Mouse (Mus musculus) gastrocnemius, postnatal 25 days (tissue): Measurements from ENCODE around the gene Slc12a6. TPM values are rescaled to one million over a fixed set of nuclear protein-coding genes. Genes with fewer than 3 reads are reported as not detected.
"Not testable (repeated sequence)": the region's sequence is repeated elsewhere in the genome, so short reads cannot be mapped to it uniquely, and the experiment has no call there.

Experiments
- DNase-seq: peaks from one replicate; pipeline ENCODE4 v3.0.0; 2022
- total RNA-seq, 2 experiments: library from RNA; stranded (reverse); gene quantifications; 1 replicate in 1 of 2; 2 replicates in 1 of 2; pipeline ENCODE4 v1.2.3; 2021

Slc12a6 gene
- total RNA-seq, 2 experiments from 2014 or later, result 22.7 to 23.0 TPM

- no peak for DNase-seq
These were observed 2.8 kb upstream of the Slc12a6 start for GRCm38 (mm10) chr2:112262779-112263295.

GRCm38 (mm10) chr2:112264364-112264763, 1.3 kb upstream of the Slc12a6 start:
- no peak for DNase-seq

- DNase-seq, result peak; percentile 48
These were observed 592 bp downstream of the Slc12a6 start, which contains the start of gene Gm21985 for GRCm38 (mm10) chr2:112266242-112266592. Gene Gm21985, plus strand, starts transcription at chr2:112266314.

- DNase-seq, result peak; percentile 29
These were observed 1.2 kb downstream of the Slc12a6 start for GRCm38 (mm10) chr2:112266780-112267179.

DNA sequence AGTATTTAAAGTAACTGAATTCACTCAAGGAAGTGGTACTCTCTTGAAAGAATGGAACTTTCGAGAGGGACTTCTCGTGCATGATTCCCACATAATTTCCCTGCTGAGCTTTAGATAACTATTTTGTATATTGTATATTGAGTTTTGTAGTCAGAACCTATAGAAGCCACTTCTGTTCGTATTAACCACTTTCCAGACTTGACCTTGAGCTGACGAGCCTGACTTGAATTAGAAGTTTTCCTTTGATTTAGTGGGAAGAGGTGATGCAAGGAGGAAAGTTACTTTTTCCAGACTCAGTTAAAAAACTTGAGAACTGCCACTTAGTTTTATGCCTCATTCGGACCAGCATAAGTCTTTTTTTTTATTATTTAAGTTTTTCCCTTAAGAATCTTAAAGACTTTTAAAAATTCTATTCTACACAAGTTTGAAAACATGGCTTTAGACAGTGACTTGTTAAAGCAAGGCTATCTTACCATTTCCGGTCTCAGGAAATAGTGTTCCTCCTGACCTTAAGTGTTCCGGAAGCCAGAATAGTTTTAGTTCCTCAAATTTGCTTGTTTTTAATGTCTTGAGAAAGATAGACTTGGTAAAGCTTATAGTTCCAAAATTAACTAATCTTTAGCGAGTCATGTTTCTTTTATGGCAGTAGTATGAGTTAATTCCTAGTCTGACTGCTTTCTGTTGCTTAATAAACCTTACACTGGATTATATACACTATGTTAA, 2.1 kb downstream of the Slc12a6 start:
- DNase-seq, result no peak

DNA sequence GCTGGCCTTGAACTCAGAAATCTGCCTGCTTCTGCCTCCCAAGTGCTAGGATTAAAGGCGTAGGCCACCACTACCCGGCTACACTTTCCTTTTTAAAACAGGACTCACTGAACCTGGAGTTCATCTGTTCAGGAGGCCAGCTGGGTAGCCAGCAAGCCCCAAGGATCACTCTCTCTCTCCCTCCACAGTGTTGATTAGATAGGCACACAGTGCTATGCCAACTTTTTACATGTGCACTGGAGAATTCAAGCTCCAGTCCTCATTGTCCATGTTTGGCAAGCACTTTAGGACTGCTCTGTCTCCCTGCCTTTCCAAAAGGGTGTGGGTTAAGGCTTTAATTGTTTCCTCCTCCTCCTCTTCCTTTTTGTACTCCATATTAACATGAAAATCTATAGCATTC, 4.4 kb downstream of the Slc12a6 start:
- DNase-seq, result no peak

GRCm38 (mm10) chr2:112272909-112273308, 7.3 kb downstream of the Slc12a6 start:
- no peak for DNase-seq

DNA sequence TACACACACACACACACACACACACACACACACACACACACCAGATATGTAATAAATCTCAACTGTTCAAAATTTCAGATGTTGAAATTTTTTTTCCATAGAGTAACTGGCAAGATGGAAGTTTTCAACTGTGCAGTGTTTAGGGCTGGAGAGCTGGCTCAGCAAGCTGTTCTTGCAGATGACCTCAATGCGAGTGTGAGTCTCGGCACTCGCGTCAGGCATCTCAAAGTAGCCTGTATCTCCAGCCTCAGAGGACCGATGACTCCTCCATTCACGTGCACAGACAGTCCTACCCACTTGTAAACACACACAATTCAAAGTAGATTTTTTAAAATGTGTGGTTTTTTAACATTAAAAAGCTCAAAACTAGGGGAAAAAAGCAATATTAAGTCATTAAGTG, 7.8 kb downstream of the Slc12a6 start:
- no peak for DNase-seq

DNA sequence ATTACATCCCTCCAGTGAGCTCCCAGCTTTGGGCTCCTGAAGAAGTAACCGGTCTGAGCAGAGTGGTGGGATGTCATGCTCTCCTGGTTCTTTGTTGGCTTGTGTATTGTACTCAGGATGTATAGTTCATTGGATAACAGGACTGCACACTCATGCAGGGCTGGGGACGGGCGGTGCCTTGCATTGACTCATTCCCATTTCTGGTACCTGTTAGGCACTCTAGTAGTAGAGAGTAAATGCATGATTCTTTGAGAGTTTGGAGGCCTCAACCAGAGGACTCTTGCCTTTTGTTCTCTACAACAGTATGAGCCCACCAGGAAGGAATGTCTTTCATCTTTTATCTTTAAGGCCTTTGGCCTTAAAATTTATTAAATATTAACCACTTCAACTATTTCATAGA, 11.2 kb downstream of the Slc12a6 start:
- DNase-seq, result no peak

DNA sequence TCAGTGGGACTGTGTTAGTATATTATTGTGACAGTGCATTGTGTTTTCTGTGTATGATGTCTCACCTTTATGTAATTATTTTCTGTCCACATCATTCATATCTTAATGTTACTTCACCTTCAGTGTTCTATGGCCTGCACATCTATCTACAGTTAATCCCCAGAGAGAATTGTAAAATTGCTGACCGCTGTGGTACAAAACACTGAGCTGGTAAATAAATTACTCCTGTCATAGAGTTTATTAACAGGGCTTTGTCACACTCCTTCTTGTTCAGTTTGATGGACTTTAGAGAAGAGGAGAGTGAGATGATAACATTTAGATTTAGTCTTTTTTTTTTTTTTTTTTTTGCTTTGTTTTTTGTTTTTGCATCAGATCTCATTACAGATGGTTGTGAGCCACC, 17.2 kb downstream of the Slc12a6 start:
- no peak for DNase-seq

GRCm38 (mm10) chr2:112284363-112285030, 18.9 kb downstream of the Slc12a6 start:
- peak; percentile 36 for DNase-seq

- no peak for DNase-seq
These were observed 19.4 kb downstream of the Slc12a6 start for GRCm38 (mm10) chr2:112285031-112285390.

DNA sequence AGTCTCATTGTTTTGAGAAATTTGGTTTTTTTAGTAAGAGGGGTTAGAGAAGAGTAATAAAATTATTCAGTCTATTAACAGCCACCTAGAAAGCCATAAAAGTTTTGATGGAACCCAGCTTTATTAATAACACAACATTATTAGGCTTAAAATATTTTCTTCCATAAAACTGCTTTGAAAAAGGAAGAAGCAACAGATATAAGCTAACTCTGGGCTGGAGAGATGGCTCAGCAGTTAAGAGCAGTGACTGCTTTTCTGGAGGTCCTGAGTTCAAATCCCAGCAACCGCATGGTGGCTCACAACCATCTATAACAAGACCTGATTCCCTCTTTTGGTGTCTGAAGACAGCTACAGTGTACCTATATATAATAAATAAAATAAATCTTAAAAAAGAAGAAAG, 20.4 kb downstream of the Slc12a6 start:
- DNase-seq, result not testable (repeated sequence)

GRCm38 (mm10) chr2:112287059-112287458, 21.4 kb downstream of the Slc12a6 start:
- DNase-seq, result no peak

GRCm38 (mm10) chr2:112289507-112289906, 23.9 kb downstream of the Slc12a6 start:
- no peak for DNase-seq

GRCm38 (mm10) chr2:112292823-112293222, 27.2 kb downstream of the Slc12a6 start:
- DNase-seq, result no peak

DNA sequence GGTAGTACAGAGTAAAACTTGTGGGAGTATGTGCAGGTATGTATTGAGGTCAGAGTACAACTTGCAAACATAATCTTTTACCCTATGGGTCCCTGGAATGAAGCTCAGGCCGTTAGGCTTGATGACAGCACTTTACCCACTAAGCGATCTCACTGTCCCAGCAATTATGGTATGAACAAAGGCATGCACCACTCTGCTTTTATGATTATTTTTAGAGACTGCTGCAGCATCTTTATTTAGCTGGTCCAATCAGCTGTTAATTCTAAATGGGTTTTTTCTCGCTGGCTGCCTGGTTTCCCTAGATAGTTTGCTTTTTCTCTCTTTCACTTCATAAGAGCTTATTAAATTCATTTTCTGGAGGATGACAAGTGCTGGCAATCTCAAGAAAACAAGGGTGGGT, 30.6 kb downstream of the Slc12a6 start:
- DNase-seq, result no peak

- DNase-seq, result no peak
These were observed 32.6 kb downstream of the Slc12a6 start for GRCm38 (mm10) chr2:112298221-112298620.

- no peak for DNase-seq
These were observed 43.0 kb downstream of the Slc12a6 start for GRCm38 (mm10) chr2:112308671-112309070.

DNA sequence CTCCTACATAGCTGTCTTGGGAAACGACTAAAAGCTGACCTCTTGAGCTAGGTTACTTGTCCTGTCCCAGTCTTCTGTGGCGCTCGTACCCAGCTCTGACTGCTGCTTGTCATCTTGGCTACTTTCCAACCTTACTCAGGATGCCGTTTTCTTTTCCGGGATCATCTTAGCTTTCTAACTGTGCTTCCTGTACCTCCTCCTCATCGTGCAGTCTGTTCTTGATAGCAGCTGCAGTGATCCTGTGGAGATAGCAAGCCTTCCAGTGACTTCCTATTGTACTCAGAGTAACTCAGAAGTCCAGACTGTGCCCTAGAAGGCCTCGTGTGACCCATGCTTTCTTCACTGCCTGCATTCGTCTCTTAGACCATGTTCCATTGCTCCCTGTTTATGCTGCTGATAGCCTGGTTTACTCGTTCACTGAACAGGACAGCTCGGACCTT, 43.6 kb downstream of the Slc12a6 start:
- DNase-seq, result no peak

DNA sequence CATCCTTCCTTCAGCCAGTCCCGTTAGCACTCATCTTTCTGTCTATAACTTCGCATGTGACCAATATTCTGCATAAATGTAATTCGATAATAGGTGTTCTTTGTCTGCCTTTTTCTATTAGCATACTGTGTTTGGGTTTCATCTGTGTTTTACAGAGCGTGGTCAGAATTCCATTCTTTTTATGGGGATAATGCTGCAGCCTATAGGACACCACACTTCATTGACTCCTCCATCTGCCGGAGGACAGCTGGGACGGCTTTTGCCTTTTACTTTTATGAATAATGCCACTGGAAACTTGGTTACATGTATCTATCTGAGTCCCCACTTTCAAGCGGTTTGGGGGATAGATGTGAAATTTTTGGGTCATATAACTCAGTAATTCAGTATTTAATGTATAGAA, 50.0 kb downstream of the Slc12a6 start:
- DNase-seq, result no peak

- no peak for DNase-seq
These were observed 52.6 kb downstream of the Slc12a6 start for GRCm38 (mm10) chr2:112318227-112318626.

DNA sequence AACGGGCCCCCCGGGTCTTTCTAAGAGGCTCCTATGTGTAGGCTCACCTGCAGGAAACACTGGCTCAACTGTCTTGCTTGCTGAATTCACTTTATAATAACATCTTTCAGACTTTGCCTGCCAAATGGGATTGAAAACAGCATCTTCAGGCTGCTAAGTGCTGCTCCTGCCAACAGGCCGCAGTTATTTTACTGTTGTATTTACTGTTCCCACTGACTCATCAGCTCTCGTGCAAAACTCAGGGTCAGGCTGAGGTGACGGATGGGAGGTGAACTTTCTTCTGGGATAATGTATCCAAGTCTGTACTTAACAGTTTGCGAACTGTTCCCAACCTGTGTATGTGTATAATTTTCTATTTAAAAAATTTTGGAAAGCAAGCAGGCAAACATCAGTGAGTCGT, 53.3 kb downstream of the Slc12a6 start:
- peak; percentile 13 for DNase-seq
